Mouse (Mus musculus): ENCODE measurements around the gene Por. TPM values are rescaled to one million over a fixed set of nuclear protein-coding genes. Genes with fewer than 3 reads are reported as not detected.

The Por gene
- 86.0 TPM in 2 replicates for polyA plus RNA-seq (2015; fragmentation: Nextera tagmentation; extraction: Ambion mirVana)

- no peaks in the 10 kb centered on the region for H3K27me3 ChIP-seq (replicated peaks)
- H3K27ac ChIP-seq: no peak within 1 kb of the TSS
- peak within 1 kb of the TSS; percentile 28; the same call in 1 of the 2 replicates for H3K4me2 ChIP-seq (replicated peaks)
- 21% methylated on average over 9 of the region's 9 CpGs for WGBS
- H3K9me3 ChIP-seq: no peaks in the 10 kb centered on the region
- no peak within 1 kb of the TSS for H3K9ac ChIP-seq
- peak; percentile 75 for ATAC-seq
- H3K36me3 ChIP-seq: no peaks in the 10 kb centered on the region
- peaks cover 9% of the 10 kb centered on the region for H3K4me1 ChIP-seq (replicated peaks)
- H3K4me3 ChIP-seq (replicated peaks): no peak within 1 kb of the TSS
Measured at GRCm38 (mm10) chr5:135669741-135670275, at the start of gene Por. Gene Por, plus strand, starts transcription at chr5:135670033.

- Histone ChIP-seq H3K9me3 (no peaks in the 10 kb centered on the region), H3K4me2 (replicated peaks) (no peak overlapping the region), H3K9ac (no peak overlapping the region), H3K4me3 (replicated peaks) (no peak overlapping the region), H3K36me3 (no peaks in the 10 kb centered on the region), H3K27ac (no peak overlapping the region), H3K27me3 (replicated peaks) (no peaks in the 10 kb centered on the region), H3K4me1 (replicated peaks) (no peaks in the 10 kb centered on the region)
- 84% methylated on average over 9 of the region's 9 CpGs for WGBS
- no peak for ATAC-seq
Measured at GRCm38 (mm10) chr5:135620526-135620925, 49.3 kb upstream of the Por start.

GRCm38 (mm10) chr5:135621725-135622124, 48.1 kb upstream of the Por start:
- ATAC-seq: no peak
- Histone ChIP-seq H3K27ac (no peak overlapping the region), H3K4me1 (replicated peaks) (no peaks in the 10 kb centered on the region), H3K36me3 (no peaks in the 10 kb centered on the region), H3K9me3 (no peaks in the 10 kb centered on the region), H3K9ac (no peak overlapping the region), H3K4me2 (replicated peaks) (no peak overlapping the region), H3K4me3 (replicated peaks) (no peak overlapping the region), H3K27me3 (replicated peaks) (no peaks in the 10 kb centered on the region)
- 78% methylated on average over 10 of the region's 10 CpGs for WGBS

DNA sequence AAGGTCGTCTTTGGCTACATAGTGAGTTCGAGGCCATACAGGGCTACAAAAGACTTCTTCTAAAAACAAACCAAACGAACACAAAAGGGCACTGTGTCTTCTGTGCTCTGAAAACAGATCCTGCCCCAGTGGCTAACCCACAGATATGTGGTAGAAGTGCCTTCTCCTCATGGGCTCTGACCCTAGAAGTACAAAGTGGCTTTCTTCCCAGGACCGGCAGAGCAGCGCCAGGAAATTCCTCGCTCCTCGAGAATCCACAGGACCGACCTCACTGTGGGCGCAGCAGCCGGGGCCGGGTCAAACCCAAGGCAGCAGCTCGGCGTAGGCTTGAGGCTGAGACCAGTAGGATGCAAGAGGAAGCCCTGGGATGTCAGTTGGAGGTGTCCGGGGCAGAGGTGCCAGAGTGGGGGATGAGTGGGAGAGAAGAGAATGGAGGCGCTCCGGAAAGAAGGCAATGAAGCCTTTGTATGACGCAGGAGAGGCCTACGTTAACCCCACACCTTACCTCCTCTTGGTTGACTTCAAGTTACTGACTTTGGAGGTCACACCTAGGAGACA, 46.7 kb upstream of the Por start:
- Histone ChIP-seq H3K27ac (no peak overlapping the region), H3K4me1 (replicated peaks) (no peaks in the 10 kb centered on the region), H3K9ac (no peak overlapping the region), H3K9me3 (no peaks in the 10 kb centered on the region), H3K4me3 (replicated peaks) (no peak overlapping the region), H3K36me3 (no peaks in the 10 kb centered on the region), H3K27me3 (replicated peaks) (no peaks in the 10 kb centered on the region), H3K4me2 (replicated peaks) (no peak overlapping the region)
- no peak for ATAC-seq
- WGBS: 81% methylated on average over 18 of the region's 18 CpGs

DNA sequence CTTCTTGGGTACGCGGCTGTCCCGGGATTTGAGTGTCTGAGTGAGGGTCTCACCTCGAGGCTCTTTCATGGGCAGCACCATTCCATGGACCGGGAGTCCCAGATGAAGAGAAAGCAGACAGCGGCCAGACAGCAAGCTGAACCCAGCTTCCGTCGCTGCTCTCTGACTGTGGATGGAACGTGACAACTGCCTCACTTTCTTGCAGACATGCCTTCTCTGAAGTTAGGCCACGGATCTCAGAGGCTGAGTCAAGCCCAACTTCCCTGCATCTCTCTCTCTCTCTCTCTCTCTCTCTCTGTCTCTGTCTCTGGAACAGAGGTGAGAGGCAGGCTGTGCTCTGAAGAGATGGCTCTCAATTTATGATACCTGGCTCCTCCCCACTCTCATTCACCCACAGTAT, 40.9 kb upstream of the Por start:
- ATAC-seq: no peak
- Histone ChIP-seq H3K4me1 (replicated peaks) (no peaks in the 10 kb centered on the region), H3K4me3 (replicated peaks) (no peak overlapping the region), H3K36me3 (no peaks in the 10 kb centered on the region), H3K27ac (no peak overlapping the region), H3K9ac (no peak overlapping the region), H3K27me3 (replicated peaks) (no peaks in the 10 kb centered on the region), H3K9me3 (no peaks in the 10 kb centered on the region), H3K4me2 (replicated peaks) (no peak overlapping the region)
- WGBS: 51% methylated on average over 10 of the region's 10 CpGs

- Histone ChIP-seq H3K9me3 (no peaks in the 10 kb centered on the region), H3K4me3 (replicated peaks) (no peak overlapping the region), H3K9ac (no peak overlapping the region), H3K36me3 (no peaks in the 10 kb centered on the region), H3K4me2 (replicated peaks) (no peak overlapping the region), H3K4me1 (replicated peaks) (no peaks in the 10 kb centered on the region), H3K27ac (no peak overlapping the region), H3K27me3 (replicated peaks) (no peaks in the 10 kb centered on the region)
- WGBS: 78% methylated on average over 3 of the region's 3 CpGs
- no peak for ATAC-seq
Measured at GRCm38 (mm10) chr5:135629401-135629800, 40.4 kb upstream of the Por start.

DNA sequence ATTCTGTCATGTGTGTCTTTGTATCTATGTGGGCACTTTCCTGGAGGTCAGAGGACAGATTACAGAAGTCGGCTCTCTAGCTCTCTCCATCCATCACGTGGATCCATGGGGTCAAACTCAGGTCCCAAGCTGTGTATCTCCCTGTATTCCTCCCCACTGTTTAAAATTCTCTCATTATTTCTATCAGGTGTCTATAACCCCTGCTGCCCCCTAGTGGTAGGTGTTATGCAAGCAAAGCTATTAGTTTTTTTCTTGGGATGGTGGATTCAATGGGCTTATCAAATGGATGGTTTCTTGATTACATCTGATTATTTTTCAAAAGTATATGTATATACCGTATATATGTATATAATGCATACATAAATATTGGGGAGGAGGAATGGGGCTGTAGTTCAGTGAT, 39.2 kb upstream of the Por start:
- Histone ChIP-seq H3K4me1 (replicated peaks) (no peaks in the 10 kb centered on the region), H3K4me2 (replicated peaks) (no peak overlapping the region), H3K36me3 (peaks cover under 1% of the 10 kb centered on the region; the same call in 1 of the 2 replicates), H3K9me3 (no peaks in the 10 kb centered on the region), H3K27ac (no peak overlapping the region), H3K9ac (no peak overlapping the region), H3K27me3 (replicated peaks) (no peaks in the 10 kb centered on the region), H3K4me3 (replicated peaks) (no peak overlapping the region)
- WGBS: 23% methylated on average over 3 of the region's 3 CpGs
- no peak for ATAC-seq

- Histone ChIP-seq H3K4me3 (replicated peaks) (peak within 1 kb of the TSS; percentile 93), H3K4me2 (replicated peaks) (peak within 1 kb of the TSS; percentile 77), H3K9ac (peak within 1 kb of the TSS; percentile 79), H3K9me3 (no peaks in the 10 kb centered on the region), H3K4me1 (replicated peaks) (no peaks in the 10 kb centered on the region), H3K27ac (peak within 1 kb of the TSS; percentile 87), H3K36me3 (peaks cover 6% of the 10 kb centered on the region), H3K27me3 (replicated peaks) (no peaks in the 10 kb centered on the region)
- peak; percentile 100 for ATAC-seq
- 11% methylated on average over 30 of the region's 30 CpGs for WGBS
Measured at GRCm38 (mm10) chr5:135632117-135632796, 37.6 kb upstream of the Por start, which contains the start of gene Rhbdd2. Gene Rhbdd2, plus strand, starts transcription at chr5:135632618.

GRCm38 (mm10) chr5:135632797-135633144, 37.1 kb upstream of the Por start:
- Histone ChIP-seq H3K27me3 (replicated peaks) (no peaks in the 10 kb centered on the region), H3K4me2 (replicated peaks) (peak overlapping the region; percentile 77), H3K4me1 (replicated peaks) (no peaks in the 10 kb centered on the region), H3K27ac (peak overlapping the region; percentile 87), H3K4me3 (replicated peaks) (peak overlapping the region; percentile 93), H3K36me3 (peaks cover 9% of the 10 kb centered on the region), H3K9ac (peak overlapping the region; percentile 79), H3K9me3 (no peaks in the 10 kb centered on the region)
- ATAC-seq: peak; percentile 90
- whole genome bisulfite sequencing: under 1% methylated on average over 21 of the region's 21 CpGs

DNA sequence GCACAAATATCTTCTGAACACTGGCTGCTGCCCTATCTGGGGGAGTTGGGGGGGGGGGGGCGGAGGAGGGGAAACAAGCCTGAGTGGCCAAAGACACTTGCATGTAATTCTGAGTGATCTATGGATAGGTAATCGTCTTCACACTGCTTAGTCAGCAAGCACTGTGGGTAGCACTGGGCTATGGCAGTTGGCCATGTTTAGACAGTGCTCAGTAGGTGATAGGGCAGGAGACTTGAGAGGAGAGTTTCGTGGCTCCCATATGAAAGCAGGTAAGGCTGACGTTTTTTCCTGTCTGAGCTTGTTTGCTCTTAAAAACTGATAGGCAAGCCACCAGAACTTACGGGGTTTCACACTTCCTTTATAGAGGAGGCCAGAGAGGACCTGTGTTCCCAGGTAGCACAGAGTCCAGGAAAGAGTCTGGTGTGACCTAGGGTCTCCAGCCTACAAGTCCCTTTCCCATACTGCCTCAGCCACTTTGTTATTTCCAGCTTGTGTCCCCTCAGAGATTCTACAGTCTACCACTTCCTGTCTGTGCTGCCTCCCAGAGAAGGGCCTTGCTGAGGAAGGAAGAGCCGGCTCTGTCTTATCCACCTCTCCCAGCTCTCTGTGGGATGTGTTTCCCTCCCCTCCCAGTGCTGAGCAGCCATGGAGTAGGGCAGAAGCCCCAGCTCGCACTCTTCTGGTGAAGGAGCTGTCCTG, 29.9 kb upstream of the Por start:
- H3K4me2 ChIP-seq (replicated peaks): no peak overlapping the region
- peak; percentile 41; the same call in 1 of the 2 replicates for ATAC-seq
- no peaks in the 10 kb centered on the region for H3K27me3 ChIP-seq (replicated peaks)
- H3K9ac ChIP-seq: no peak overlapping the region
- no peak overlapping the region for H3K4me3 ChIP-seq (replicated peaks)
- no peaks in the 10 kb centered on the region for H3K4me1 ChIP-seq (replicated peaks)
- no peak overlapping the region for H3K27ac ChIP-seq
- H3K9me3 ChIP-seq: no peaks in the 10 kb centered on the region
- WGBS: 75% methylated on average over 7 of the region's 7 CpGs
- H3K36me3 ChIP-seq: peaks cover 13% of the 10 kb centered on the region

GRCm38 (mm10) chr5:135640459-135640789, 29.4 kb upstream of the Por start:
- H3K9me3 ChIP-seq: no peaks in the 10 kb centered on the region
- no peak overlapping the region for H3K27ac ChIP-seq
- no peak overlapping the region for H3K4me3 ChIP-seq (replicated peaks)
- no peaks in the 10 kb centered on the region for H3K4me1 ChIP-seq (replicated peaks)
- H3K9ac ChIP-seq: no peak overlapping the region
- 83% methylated on average over 6 of the region's 6 CpGs for WGBS
- H3K4me2 ChIP-seq (replicated peaks): no peak overlapping the region
- ATAC-seq: no peak
- peaks cover 13% of the 10 kb centered on the region for H3K36me3 ChIP-seq
- no peaks in the 10 kb centered on the region for H3K27me3 ChIP-seq (replicated peaks)

DNA sequence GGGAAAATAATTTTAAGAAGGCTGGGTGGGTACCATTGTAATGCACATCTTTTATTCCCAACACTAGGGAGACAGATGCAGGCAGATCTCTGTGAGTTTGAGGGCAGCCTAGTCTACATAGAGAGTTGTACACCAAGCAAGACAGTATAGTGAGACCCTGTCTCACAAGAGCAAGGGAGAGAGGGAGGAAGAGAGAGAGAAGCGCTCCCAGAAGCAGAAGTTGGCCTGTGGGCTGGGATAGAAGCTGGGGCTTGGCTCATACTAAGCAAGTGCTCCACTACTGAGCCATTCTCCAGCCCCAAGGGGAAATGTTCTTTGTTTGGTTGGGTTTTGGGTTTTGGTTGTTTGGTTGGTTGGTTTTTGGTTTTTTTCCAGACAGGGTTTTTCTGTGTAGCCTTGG, 28.8 kb upstream of the Por start:
- Histone ChIP-seq H3K4me2 (replicated peaks) (no peak overlapping the region), H3K4me3 (replicated peaks) (no peak overlapping the region), H3K36me3 (peaks cover 8% of the 10 kb centered on the region), H3K27ac (no peak overlapping the region), H3K9me3 (no peaks in the 10 kb centered on the region), H3K4me1 (replicated peaks) (no peaks in the 10 kb centered on the region), H3K27me3 (replicated peaks) (no peaks in the 10 kb centered on the region), H3K9ac (no peak overlapping the region)
- 88% methylated on average over 1 of the region's 1 CpGs for WGBS
- no peak for ATAC-seq

Measured in intestine, embryonic 15.5 days (tissue).